Mouse (Mus musculus) CH12.LX (cell line): ENCODE results near the gene Nhsl2. TPM values are rescaled to one million over a fixed set of nuclear protein-coding genes. Genes with fewer than 3 reads are reported as not detected.

Source experiments
- DNase-seq: peaks from one replicate; pipeline ENCODE4 v3.0.0-alpha.2; 2013; ENCODE audit errors: extremely low read depth
- H3K27ac ChIP-seq: 2 replicates; pipeline ENCODE4 v1.5.1; 2012; ENCODE audit warnings: low read depth, mild to moderate bottlenecking, control low read depth, moderate library complexity; ENCODE audit not compliant: insufficient read depth
- H3K27me3 ChIP-seq: replicated peaks from 2 replicates; pipeline ENCODE3; 2012; ENCODE audit warnings: inconsistent platforms
- H3K36me3 ChIP-seq, 2 experiments: replicated peaks in 1 of 2; 2 replicates each; pipeline versions ENCODE3 to v1.6.1; 2012; ENCODE audit warnings: inconsistent platforms in 1 of 2, low read length in 1 of 2, mild to moderate bottlenecking in 1 of 2, mixed read lengths in 1 of 2, moderate library complexity in 1 of 2; ENCODE audit not compliant: control insufficient read depth in 1 of 2, insufficient read depth in 1 of 2
- H3K4me1 ChIP-seq, 2 experiments: 2 replicates each; pipeline ENCODE4 v1.6.1; 2012; ENCODE audit warnings: inconsistent platforms in 1 of 2, moderate library complexity in 1 of 2; ENCODE audit not compliant: insufficient read depth in 2 of 2, control insufficient read depth in 1 of 2
- H3K4me2 ChIP-seq: 2 replicates; pipeline ENCODE4 v1.6.1; 2012; ENCODE audit warnings: low read depth, mild to moderate bottlenecking, control low read depth; ENCODE audit not compliant: poor library complexity, insufficient read depth, severe bottlenecking
- H3K4me3 ChIP-seq, 3 experiments: fragments of 150-350 bp in 1 of 3; sonication (generic) in 1 of 3; replicated peaks in 1 of 3; 2 replicates each; pipeline versions ENCODE3 to v1.5.1; 2011 to 2012; ENCODE audit warnings: low read depth in 2 of 3, low read length in 2 of 3, mild to moderate bottlenecking in 2 of 3, moderate library complexity in 2 of 3, control low read depth in 1 of 3, improper control_type of control experiment in 1 of 3, inconsistent platforms in 1 of 3, mixed read lengths in 1 of 3; ENCODE audit not compliant: poor library complexity in 1 of 3
- H3K79me2 ChIP-seq: replicated peaks from 2 replicates; pipeline ENCODE4 v1.6.1; 2012; ENCODE audit warnings: mild to moderate bottlenecking, moderate library complexity; ENCODE audit not compliant: control insufficient read depth, poor library complexity, insufficient read depth, severe bottlenecking; ENCODE audit errors: extremely low read depth
- H3K9ac ChIP-seq: 2 replicates; pipeline ENCODE4 v1.6.1; 2012; ENCODE audit warnings: low read depth, mild to moderate bottlenecking, control low read depth, moderate library complexity; ENCODE audit not compliant: insufficient read depth
- H3K9me3 ChIP-seq: replicated peaks from 2 replicates; pipeline ENCODE3; 2012; ENCODE audit warnings: low read length, inconsistent platforms, mixed read lengths
- BHLHE40 ChIP-seq: IDR thresholded peaks from 2 replicates; pipeline ENCODE4 v1.6.1; 2011; ENCODE audit warnings: mild to moderate bottlenecking, low read depth, low read length, improper control_type of control experiment
- CHD2 ChIP-seq: IDR thresholded peaks from 2 replicates; pipeline ENCODE4 v1.6.1; 2011; ENCODE audit warnings: low read length, improper control_type of control experiment
- CTCF ChIP-seq, 2 experiments: IDR thresholded peaks in 1 of 2; conservative IDR thresholded peaks in 1 of 2; 2 replicates each; pipeline ENCODE4 v1.5.1; 2011 to 2012; ENCODE audit warnings: low read depth in 2 of 2, low read length in 2 of 2, improper control_type of control experiment in 1 of 2, inconsistent platforms in 1 of 2, mild to moderate bottlenecking in 1 of 2, moderate library complexity in 1 of 2
- E2F4 ChIP-seq: IDR thresholded peaks from 2 replicates; pipeline ENCODE4 v1.6.1; 2011; ENCODE audit warnings: low read depth, low read length, improper control_type of control experiment; ENCODE audit not compliant: insufficient replicate concordance
- ELF1 ChIP-seq: IDR thresholded peaks from 2 replicates; pipeline ENCODE4 v1.6.1; 2014; ENCODE audit warnings: low read depth, mild to moderate bottlenecking, inconsistent platforms, low read length, improper control_type of control experiment
- EP300 ChIP-seq: IDR thresholded peaks from 2 replicates; pipeline ENCODE4 v1.6.1; 2011; ENCODE audit warnings: low read length, improper control_type of control experiment
- ETS1 ChIP-seq: conservative IDR thresholded peaks from 2 replicates; pipeline ENCODE4 v1.6.1; 2012; ENCODE audit warnings: low read depth, mild to moderate bottlenecking, inconsistent platforms, low read length, improper control_type of control experiment, moderate library complexity
- JUN ChIP-seq: IDR thresholded peaks from 2 replicates; pipeline ENCODE4 v1.6.1; 2011; ENCODE audit warnings: low read depth, mild to moderate bottlenecking, low read length, improper control_type of control experiment, moderate library complexity; ENCODE audit not compliant: insufficient read depth
- KAT2A ChIP-seq: IDR thresholded peaks from 2 replicates; pipeline ENCODE4 v1.6.1; 2012; ENCODE audit warnings: low read length, improper control_type of control experiment, inconsistent platforms; ENCODE audit not compliant: insufficient replicate concordance
- MAX ChIP-seq: IDR thresholded peaks from 2 replicates; pipeline ENCODE4 v1.6.1; 2011; ENCODE audit warnings: low read length, improper control_type of control experiment
- MXI1 ChIP-seq: IDR thresholded peaks from 2 replicates; pipeline ENCODE4 v1.6.1; 2011; ENCODE audit warnings: mild to moderate bottlenecking, low read depth, low read length, improper control_type of control experiment
- NELFE ChIP-seq: IDR thresholded peaks from 2 replicates; pipeline ENCODE4 v1.6.1; 2011; ENCODE audit warnings: low read depth, low read length, improper control_type of control experiment
- NRF1 ChIP-seq: IDR thresholded peaks from 2 replicates; pipeline ENCODE4 v1.6.1; 2014; ENCODE audit warnings: low read depth, mild to moderate bottlenecking, inconsistent platforms, low read length, improper control_type of control experiment, moderate library complexity
- PAX5 ChIP-seq: IDR thresholded peaks from 2 replicates; pipeline ENCODE4 v1.6.1; 2012; ENCODE audit warnings: low read length, inconsistent platforms, mixed read lengths
- POLR2A ChIP-seq: IDR thresholded peaks from 2 replicates; pipeline ENCODE4 v1.6.1; 2011; ENCODE audit warnings: low read depth, mild to moderate bottlenecking, improper control_type of control experiment, low read length
- POLR2AphosphoS2 ChIP-seq: IDR thresholded peaks from 2 replicates; pipeline ENCODE4 v1.6.1; 2011; ENCODE audit warnings: low read depth, low read length, improper control_type of control experiment
- RAD21 ChIP-seq: IDR thresholded peaks from 2 replicates; pipeline ENCODE4 v1.6.1; 2011; ENCODE audit warnings: low read depth, mild to moderate bottlenecking, low read length, improper control_type of control experiment, moderate library complexity
- RCOR1 ChIP-seq: conservative IDR thresholded peaks from 2 replicates; pipeline ENCODE4 v1.6.1; 2012; ENCODE audit warnings: low read depth, mild to moderate bottlenecking, inconsistent platforms, low read length, improper control_type of control experiment
- SIN3A ChIP-seq: IDR thresholded peaks from 2 replicates; pipeline ENCODE4 v1.6.1; 2012; ENCODE audit warnings: low read length, improper control_type of control experiment, inconsistent platforms
- SMC3 ChIP-seq: IDR thresholded peaks from 2 replicates; pipeline ENCODE4 v1.6.1; 2011; ENCODE audit warnings: low read depth, low read length, improper control_type of control experiment
- UBTF ChIP-seq: IDR thresholded peaks from 2 replicates; pipeline ENCODE4 v1.6.1; 2012; ENCODE audit warnings: low read depth, mild to moderate bottlenecking, inconsistent platforms, low read length, improper control_type of control experiment, moderate library complexity
- USF1 ChIP-seq: IDR thresholded peaks from 2 replicates; pipeline ENCODE4 v1.6.1; 2014; ENCODE audit warnings: low read depth, mild to moderate bottlenecking, inconsistent platforms, low read length, improper control_type of control experiment
- ZC3H11A ChIP-seq: IDR thresholded peaks from 2 replicates; pipeline ENCODE4 v1.6.1; 2012; ENCODE audit warnings: low read depth, mild to moderate bottlenecking, inconsistent platforms, low read length, improper control_type of control experiment
- ZKSCAN1 ChIP-seq: IDR thresholded peaks from 2 replicates; pipeline ENCODE4 v1.6.1; 2012; ENCODE audit warnings: low read depth, inconsistent platforms, low read length, improper control_type of control experiment, borderline replicate concordance
- ZNF384 ChIP-seq: IDR thresholded peaks from 2 replicates; pipeline ENCODE4 v1.6.1; 2012; ENCODE audit warnings: low read depth, low read length, improper control_type of control experiment, inconsistent platforms
- dilution Hi-C: fragments of 300-500 bp; cut with MboI; formaldehyde crosslinking; loops from 2 replicates; pipeline ENCODE4 v1.14.3; 2020; ENCODE audit warnings: low sequenced_read_pairs; ENCODE audit not compliant: extremely low pct_unique_long_range_greater_than_20kb, extremely low pct_ligation_motif_present
- in situ Hi-C: fragments of 300-500 bp; cut with MboI; formaldehyde crosslinking; loops from 3 replicates; pipeline ENCODE4 v1.14.3; 2019; ENCODE audit warnings: low sequenced_read_pairs, low pct_ligation_motif_present, low pct_unique_long_range_greater_than_20kb, mixed read lengths
- polyA plus RNA-seq: library from polyadenylated mRNA; unstranded; fragments of >175 nt; gene quantifications from 2 replicates; pipeline ENCODE4 v1.2.1, GENCODE M21; 2012; ENCODE audit warnings: low read depth; ENCODE audit not compliant: insufficient read length
- total RNA-seq, 2 experiments: library from RNA; depleted of rRNA; stranded (reverse); fragments of 300-350 nt in 1 of 2; fragments of >200 nt in 1 of 2; gene quantifications; 2 replicates each; pipeline ENCODE4 v1.2.3; 2012 to 2014

The Nhsl2 gene
- total and polyA plus RNA-seq, 3 experiments, result 0.10 to 0.17 TPM; not detected in 1

DNA sequence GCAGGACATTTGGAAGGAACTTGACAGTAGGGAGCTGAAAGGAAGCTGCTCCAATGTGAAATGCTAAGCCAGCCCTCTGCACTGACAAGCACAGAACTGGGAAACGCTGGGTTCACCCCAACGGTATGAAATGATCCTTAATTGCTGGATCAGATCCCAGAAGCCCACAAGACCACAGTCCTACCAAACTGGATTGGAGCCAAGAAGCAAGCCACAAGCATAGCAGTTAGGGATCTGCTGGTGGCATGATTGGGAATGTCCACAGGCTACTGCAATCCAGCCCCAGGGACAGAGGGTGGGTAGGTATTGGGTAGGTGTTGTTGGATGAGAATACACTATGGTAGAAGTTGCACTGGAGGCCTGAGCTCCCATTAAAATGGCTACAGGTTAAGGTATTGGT is 94.6 kb downstream of the Nhsl2 start:
- TF ChIP-seq ZKSCAN1, result no peak
- TF ChIP-seq SMC3, result no peak
- no peak for TF ChIP-seq CTCF (conservative IDR thresholded peaks at IDR 0.05 in 1 of 2, IDR thresholded peaks at IDR 0.05 in 1 of 2; ENCODE audit: low read depth in 2 of 2, low read length in 2 of 2)
- no peak for TF ChIP-seq MAX
- no peak for TF ChIP-seq ELF1
- TF ChIP-seq UBTF, result no peak
- TF ChIP-seq RCOR1, result no peak
- no peak for TF ChIP-seq MXI1
- TF ChIP-seq POLR2A, result no peak
- TF ChIP-seq ETS1, result no peak
- peaks cover 0 to 11% of the 10 kb centered on the region in 2 experiments; a peak in 2 of 4 replicates for H3K4me1 ChIP-seq
- dilution Hi-C loops, result no loop called here
- H3K27me3 ChIP-seq, result no peaks in the 10 kb centered on the region
- H3K9me3 ChIP-seq, result no peaks in the 10 kb centered on the region
- H3K4me2 ChIP-seq, result no peak overlapping the region
- no peaks in the 10 kb centered on the region for H3K36me3 ChIP-seq
- DNase-seq, result no peak
- H3K27ac ChIP-seq, result no peak overlapping the region
- H3K9ac ChIP-seq, result no peak overlapping the region
- H3K79me2 ChIP-seq, result no peaks in the 10 kb centered on the region
- H3K4me3 ChIP-seq, result no peak overlapping the region
- in situ Hi-C loops, result no loop called here

DNA sequence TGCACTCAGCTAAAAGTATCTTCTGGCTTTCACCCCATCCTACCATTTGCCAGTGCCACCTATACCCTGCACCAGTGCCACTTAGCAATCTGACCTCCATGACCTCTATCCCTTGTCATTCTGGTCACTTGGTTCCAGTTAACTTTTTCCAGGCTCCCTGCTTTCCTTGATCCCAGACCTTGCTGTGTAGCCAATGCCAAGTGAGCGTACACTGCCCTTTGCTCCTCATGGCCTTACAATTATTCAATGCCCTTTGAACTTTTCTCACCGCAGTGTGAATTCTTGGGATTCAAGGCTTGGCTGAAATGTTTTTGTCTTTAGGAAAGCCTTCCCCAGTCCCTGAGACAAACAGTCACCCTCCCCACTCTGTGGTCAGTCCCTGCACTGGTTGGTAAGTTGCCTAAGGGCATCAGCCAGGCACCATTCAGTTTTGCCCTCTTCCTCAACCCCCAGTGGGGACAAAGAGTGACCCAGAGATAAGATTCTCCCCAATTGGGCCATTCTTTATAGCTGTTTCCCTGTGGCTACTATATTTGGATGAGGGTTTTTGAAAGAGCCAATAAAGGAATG is 95.7 kb downstream of the Nhsl2 start:
- DNase-seq, result no peak
- no peak for TF ChIP-seq ZKSCAN1
- no peak for TF ChIP-seq PAX5
- TF ChIP-seq ELF1, result no peak
- TF ChIP-seq NRF1, result no peak
- TF ChIP-seq MXI1, result no peak
- TF ChIP-seq CHD2, result no peak
- TF ChIP-seq KAT2A, result no peak
- no peak for TF ChIP-seq ZNF384
- TF ChIP-seq RAD21, result no peak
- no peak for TF ChIP-seq POLR2AphosphoS2
- TF ChIP-seq EP300, result no peak
- no peak for TF ChIP-seq SIN3A
- no peak for TF ChIP-seq ZC3H11A
- no peak for TF ChIP-seq JUN
- TF ChIP-seq E2F4, result no peak
- TF ChIP-seq NELFE, result no peak
- TF ChIP-seq BHLHE40, result no peak
- TF ChIP-seq USF1, result no peak
- TF ChIP-seq, all 38 proteins: peak for 0
- no peak overlapping the region for H3K4me3 ChIP-seq
- no peaks in the 10 kb centered on the region for H3K27me3 ChIP-seq
- no peaks in the 10 kb centered on the region for H3K36me3 ChIP-seq
- H3K9ac ChIP-seq, result no peak overlapping the region
- H3K9me3 ChIP-seq, result no peaks in the 10 kb centered on the region
- H3K79me2 ChIP-seq, result no peaks in the 10 kb centered on the region
- dilution Hi-C loops (no loop called here), in situ Hi-C loops (no loop called here)
- H3K4me1 ChIP-seq, result peaks cover 0 to 11% of the 10 kb centered on the region in 2 experiments; a peak in 2 of 4 replicates
- no peak overlapping the region for H3K27ac ChIP-seq
- H3K4me2 ChIP-seq, result no peak overlapping the region
